Mouse (Mus musculus) R1 (cell line): ENCODE measurements around the gene Tbx21.

Source experiments
- DNase-seq: peaks from one replicate; pipeline ENCODE4 v3.0.0-alpha.2; 2018; ENCODE audit warnings: low read depth, low spot score

Gene Tbx21

GRCm38 (mm10) chr11:97083401-97084140 lies 31.6 kb downstream of the Tbx21 start:
- DNase-seq = no peak

- peak; percentile 77 for DNase-seq
These were observed 32.2 kb downstream of the Tbx21 start for GRCm38 (mm10) chr11:97082977-97083376.

- no peak for DNase-seq
These were observed 34.8 kb downstream of the Tbx21 start for GRCm38 (mm10) chr11:97080291-97080690.

GRCm38 (mm10) chr11:97078751-97079150 lies 36.4 kb downstream of the Tbx21 start:
- DNase-seq = peak; percentile 68

GRCm38 (mm10) chr11:97074235-97074634 lies 40.9 kb downstream of the Tbx21 start:
- no peak for DNase-seq

- DNase-seq = peak; percentile 81
These were observed 42.6 kb downstream of the Tbx21 start for GRCm38 (mm10) chr11:97072533-97072932.

- DNase-seq = no peak
These were observed 44.0 kb downstream of the Tbx21 start for GRCm38 (mm10) chr11:97071129-97071528.

- no peak for DNase-seq
These were observed 45.4 kb downstream of the Tbx21 start for GRCm38 (mm10) chr11:97069770-97070169.

- DNase-seq = no peak
These were observed 45.8 kb downstream of the Tbx21 start for GRCm38 (mm10) chr11:97069333-97069732.

- peak; percentile 97 for DNase-seq
These were observed 48.3 kb downstream of the Tbx21 start for GRCm38 (mm10) chr11:97066656-97067360.

- DNase-seq = no peak
These were observed 49.4 kb downstream of the Tbx21 start for GRCm38 (mm10) chr11:97065538-97066295.

- DNase-seq = peak; percentile 78
These were observed 51.2 kb downstream of the Tbx21 start for GRCm38 (mm10) chr11:97063921-97064295.

- no peak for DNase-seq
These were observed 51.7 kb downstream of the Tbx21 start for GRCm38 (mm10) chr11:97063274-97063920.

GRCm38 (mm10) chr11:97052219-97052646 lies 62.9 kb downstream of the Tbx21 start:
- DNase-seq = peak; percentile 85

- no peak for DNase-seq
These were observed 64.1 kb downstream of the Tbx21 start for GRCm38 (mm10) chr11:97050944-97051586.

GRCm38 (mm10) chr11:97050216-97050943 lies 64.8 kb downstream of the Tbx21 start, which contains the start of gene Osbpl7:
Gene Osbpl7 (plus strand): TSS chr11:97050628.
- DNase-seq = peak; percentile 41

- no peak for DNase-seq
These were observed 65.5 kb downstream of the Tbx21 start for GRCm38 (mm10) chr11:97049492-97050085.

GRCm38 (mm10) chr11:97048090-97048650 lies 67.0 kb downstream of the Tbx21 start:
- DNase-seq = no peak
